Mouse (Mus musculus) regulatory T cell (primary cell): ENCODE data around the gene Ctr9.

Source experiments
- in situ Hi-C: fragments of 300-600 bp; cut with MboI, MseI; formaldehyde crosslinking; loops from one replicate; pipeline ENCODE4 v1.15.1; 2025; ENCODE audit warnings: high pct_unique_total_duplicates

The Ctr9 gene

GRCm38 (mm10) chr7:111028281-111029045, at the start of gene Ctr9:
Ctr9 (plus strand) TSS chr7:111028951.
- in situ Hi-C loops = no loop called here

DNA sequence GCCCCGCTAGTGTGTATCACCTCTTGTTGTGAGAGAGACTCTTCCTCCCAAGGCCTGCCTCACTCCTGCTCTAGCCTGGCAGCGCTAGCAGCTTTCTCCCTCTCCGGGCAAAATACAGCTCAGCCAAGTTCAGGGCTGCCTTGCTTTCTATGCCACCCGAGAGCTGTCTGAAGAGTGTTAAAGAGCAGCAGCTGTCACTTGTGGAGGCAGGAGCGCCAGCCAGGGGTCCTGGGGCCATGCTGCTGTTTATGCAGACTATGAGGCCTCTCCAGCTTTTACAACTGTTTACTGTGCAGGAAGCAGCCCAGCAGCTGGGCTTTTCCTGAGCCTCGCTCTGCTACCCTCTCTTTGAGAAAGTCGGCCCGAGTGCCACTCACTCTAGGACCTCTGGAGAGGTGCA, 47.7 kb upstream of the Ctr9 start:
- in situ Hi-C loops = no loop called here

- in situ Hi-C loops = no loop called here
Measured at GRCm38 (mm10) chr7:110982053-110982705, 46.6 kb upstream of the Ctr9 start, which contains the start of gene Mrvi1. Mrvi1 (minus strand) TSS chr7:110982461.

- in situ Hi-C loops = no loop called here
Measured at GRCm38 (mm10) chr7:110982764-110983163, 46.0 kb upstream of the Ctr9 start.

DNA sequence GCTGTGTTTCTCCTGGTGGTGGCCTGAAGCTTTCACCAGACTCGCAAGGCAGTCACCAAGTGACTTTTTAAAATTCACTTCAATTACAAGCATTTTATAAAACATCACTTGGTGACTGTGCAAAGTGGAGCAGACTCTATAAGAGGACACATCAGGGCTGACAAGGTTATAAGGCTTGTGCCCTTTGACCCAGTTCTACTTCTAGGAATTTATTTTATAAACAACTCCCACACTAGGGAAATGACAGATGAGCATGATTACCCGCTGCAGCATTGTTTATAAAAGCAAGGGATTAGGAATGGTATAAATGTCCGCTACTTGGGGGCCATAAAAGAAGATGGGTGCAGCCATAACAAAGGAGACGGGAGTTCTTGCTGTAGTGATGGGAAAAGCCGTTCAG, 45.1 kb upstream of the Ctr9 start:
- in situ Hi-C loops = no loop called here

DNA sequence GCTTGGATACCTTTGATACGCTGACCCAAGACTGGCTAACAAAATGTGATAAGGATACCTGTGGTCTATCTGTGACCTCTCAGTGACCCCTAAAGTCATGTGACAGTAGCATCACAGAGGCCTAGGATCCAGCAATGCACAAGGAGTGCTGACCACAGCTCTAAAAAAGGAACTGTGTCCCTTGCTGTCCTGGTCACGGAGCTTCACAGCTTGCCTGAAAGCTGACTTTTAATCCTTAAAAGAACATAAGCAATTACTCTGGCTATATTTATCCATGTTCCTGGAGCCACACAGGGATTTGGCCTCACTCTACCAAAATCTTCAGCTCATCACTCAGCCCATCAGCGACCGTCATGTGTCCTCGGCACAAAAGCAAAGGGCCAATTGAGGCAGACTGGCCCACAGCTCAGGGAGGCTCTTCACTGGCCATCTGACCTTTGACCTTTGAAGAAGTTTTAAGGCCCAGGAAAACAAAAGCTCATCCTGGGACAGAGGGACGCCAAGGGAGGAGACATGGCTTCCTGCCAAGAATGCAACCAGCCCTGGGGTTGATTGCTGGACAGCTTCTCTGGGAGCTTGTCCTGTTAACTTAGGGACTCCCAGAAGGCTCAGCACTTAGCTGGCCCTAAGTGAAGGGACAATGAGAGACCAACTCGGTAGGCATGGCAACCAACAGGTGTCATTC, 43.0 kb upstream of the Ctr9 start:
- in situ Hi-C loops = no loop called here

DNA sequence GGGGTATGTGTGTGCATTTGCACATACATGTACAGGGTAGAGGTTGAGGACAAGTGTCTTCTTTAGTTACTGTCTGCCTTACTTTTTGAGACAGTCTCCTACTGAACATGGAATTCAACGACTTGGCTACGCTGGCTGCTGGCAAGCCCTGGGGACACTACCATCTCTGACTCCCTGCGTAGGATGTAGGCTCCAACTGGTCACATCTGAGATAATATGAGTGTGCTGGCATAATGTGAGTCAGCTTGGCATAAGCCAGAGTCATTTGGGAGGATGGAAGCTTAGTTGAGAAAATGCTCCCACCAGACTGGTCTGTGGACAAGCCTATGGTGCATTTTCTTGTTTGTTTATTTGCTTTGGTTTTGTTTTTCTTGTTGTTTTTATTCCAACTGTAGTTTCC, 40.7 kb upstream of the Ctr9 start:
- in situ Hi-C loops = no loop called here

- in situ Hi-C loops = no loop called here
Measured at GRCm38 (mm10) chr7:110989286-110989879, 39.4 kb upstream of the Ctr9 start.

DNA sequence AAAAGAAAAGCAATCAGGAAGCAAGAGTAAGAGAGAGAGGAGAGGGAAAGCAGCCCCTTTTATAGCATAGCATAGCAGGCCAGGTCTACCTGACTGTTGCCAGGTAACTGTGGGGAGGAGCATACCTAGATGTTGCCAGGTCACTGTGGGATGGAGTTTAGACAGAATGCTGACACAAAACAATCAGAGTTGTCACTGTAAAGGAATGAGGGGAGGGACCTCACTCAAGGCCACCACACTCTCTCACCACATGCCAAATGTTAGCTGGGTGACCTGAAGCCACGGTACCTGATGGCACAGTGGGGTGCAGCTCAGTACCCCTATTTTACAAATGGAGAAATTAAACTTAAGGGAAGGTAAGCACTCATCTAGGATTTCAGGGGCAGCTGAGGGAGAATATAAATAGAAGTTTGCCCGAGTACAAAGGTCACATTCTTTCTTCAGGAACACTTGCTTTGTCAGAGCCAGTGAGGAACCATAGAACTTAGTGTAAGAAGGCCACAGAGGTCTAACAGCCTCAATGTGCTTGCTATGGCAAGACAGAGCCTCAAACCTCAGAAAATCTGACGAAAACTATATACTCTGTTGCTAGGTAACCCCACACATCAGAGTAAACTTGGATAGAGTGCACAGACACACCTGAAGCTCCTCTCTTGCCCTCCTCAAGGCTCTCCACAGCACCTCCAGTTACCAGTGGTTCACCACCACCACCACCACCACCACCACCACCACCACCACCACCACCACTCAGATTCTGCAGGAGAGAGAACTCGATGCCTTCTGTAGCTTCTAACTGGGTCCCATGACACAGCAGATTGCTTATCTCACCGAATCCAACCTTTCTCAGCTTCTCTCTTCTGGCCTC, 38.2 kb upstream of the Ctr9 start:
- in situ Hi-C loops = loop anchor here (10.0 kb wide), 1 partner anchor 786 kb away; no protein-coding TSS in a partner anchor

GRCm38 (mm10) chr7:110991221-110991494, 37.6 kb upstream of the Ctr9 start:
- in situ Hi-C loops = loop anchor here (10.0 kb wide), 1 partner anchor 786 kb away; no protein-coding TSS in a partner anchor

- in situ Hi-C loops = loop anchor here (10.0 kb wide), 1 partner anchor 794 kb away; no protein-coding TSS in a partner anchor
Measured at GRCm38 (mm10) chr7:110998887-110999827, 29.6 kb upstream of the Ctr9 start.

DNA sequence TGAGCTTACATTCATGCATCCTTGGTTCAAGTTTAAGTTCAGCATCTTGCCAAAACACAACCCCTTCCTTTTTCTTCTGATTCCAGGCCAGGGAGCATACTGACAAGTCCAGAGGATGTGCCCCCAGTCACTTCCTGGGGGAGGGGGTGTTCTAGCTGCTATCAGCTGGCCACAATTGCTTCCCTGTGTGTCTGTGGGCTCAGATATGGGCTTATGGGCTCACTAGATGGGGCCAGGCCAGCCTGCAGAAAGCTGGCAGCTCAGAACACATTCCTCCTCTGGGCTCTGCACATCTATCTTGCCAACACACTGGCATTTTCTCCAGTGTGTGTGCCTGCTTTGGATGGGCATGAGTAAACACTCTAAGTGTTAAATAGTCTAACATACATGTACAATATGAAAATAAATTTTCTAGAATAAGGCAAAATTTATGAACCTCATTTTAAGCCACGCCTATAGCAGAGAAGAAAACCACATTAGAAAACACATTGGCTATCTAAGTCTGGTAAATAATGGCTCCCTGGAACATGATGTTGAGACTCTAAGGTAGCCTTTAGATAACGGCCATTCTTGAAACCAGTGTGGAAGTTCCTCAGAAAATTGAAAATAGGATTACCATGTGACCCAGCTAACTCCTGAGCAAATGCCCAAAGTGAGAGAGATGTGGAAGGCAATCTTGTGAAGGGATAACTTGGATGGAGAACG, 24.5 kb upstream of the Ctr9 start:
- in situ Hi-C loops = no loop called here

DNA sequence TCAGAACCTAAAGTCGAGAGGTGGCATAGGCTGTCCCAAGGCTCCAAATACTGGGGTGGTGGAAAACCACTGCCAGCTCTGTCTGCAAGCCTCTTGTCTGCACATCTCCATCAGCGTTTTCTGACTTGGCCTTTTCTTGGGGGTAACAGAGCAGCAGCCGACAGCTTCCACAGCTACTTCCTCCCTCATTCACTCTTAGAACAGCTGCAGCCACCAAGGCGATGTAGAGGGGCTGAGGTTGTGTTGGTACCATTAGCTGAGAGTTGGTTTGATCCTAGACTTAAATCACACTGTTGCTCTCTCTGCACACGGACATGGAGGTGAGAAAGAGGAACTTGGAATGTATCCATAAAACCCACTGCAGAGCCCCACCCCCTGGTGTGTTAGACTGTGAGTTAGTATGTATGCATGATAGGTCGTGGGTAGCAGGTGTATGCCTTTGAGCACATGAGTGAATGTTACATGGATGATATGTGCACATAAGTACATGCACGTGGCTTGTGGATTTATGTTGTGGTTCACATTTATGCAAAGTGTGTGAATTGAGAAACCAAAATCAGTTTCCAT, 14.6 kb upstream of the Ctr9 start:
- in situ Hi-C loops = loop anchor here (5.0 kb wide), 1 partner anchor 212 kb away; no protein-coding TSS in a partner anchor

GRCm38 (mm10) chr7:111014893-111015292, 13.9 kb upstream of the Ctr9 start:
- in situ Hi-C loops = loop anchor here (5.0 kb wide), 2 partner anchors 213 to 288 kb away; no protein-coding TSS in a partner anchor

- in situ Hi-C loops = loop anchor here (5.0 kb wide), 1 partner anchor 288 kb away; no protein-coding TSS in a partner anchor
Measured at GRCm38 (mm10) chr7:111015731-111016130, 13.0 kb upstream of the Ctr9 start.

DNA sequence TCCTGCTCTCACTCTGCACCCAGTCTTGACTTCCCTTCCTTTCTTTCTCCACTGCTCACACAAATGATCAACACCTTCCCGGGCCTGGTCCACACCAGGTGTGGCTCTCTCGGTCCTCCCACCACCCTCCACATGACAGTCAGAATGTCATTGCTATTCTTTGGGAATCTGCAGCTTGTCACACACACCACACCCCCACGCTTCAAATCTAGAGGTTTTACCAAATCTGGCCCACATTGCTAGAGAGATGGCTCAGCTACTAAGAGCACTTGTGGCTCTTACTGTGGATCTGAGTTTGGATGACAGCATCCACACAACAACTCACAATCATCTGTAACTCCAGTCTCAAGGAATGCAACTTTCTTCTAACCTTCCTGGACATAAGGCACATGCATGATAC, 11.8 kb upstream of the Ctr9 start:
- in situ Hi-C loops = loop anchor here (5.0 kb wide), 1 partner anchor 290 kb away; no protein-coding TSS in a partner anchor

DNA sequence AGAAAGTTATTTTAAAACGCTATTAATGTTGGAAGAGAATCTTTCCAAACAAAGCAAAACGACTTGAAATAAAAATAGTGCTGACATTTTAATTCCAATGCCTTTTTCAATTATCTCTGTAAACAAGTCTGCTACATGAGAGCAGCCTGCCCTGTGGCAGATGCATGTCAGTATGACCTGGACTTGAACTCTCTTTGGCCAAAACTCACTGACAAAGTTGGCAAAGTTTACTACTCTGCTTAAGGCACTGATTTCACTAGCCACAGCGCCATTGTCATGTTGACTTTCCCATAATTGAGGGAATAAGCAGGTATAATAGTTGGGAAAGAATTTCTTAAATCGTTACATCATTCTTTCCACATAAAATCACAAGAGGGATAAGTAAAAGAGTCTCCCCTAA, 7.9 kb upstream of the Ctr9 start:
- in situ Hi-C loops = no loop called here

GRCm38 (mm10) chr7:111024068-111024594, 4.6 kb upstream of the Ctr9 start:
- in situ Hi-C loops = no loop called here

- in situ Hi-C loops = no loop called here
Measured at GRCm38 (mm10) chr7:111024912-111025311, 3.8 kb upstream of the Ctr9 start.
